ENCODE assay signal across 24 mouse cellular contexts in the genomic region with DNA sequence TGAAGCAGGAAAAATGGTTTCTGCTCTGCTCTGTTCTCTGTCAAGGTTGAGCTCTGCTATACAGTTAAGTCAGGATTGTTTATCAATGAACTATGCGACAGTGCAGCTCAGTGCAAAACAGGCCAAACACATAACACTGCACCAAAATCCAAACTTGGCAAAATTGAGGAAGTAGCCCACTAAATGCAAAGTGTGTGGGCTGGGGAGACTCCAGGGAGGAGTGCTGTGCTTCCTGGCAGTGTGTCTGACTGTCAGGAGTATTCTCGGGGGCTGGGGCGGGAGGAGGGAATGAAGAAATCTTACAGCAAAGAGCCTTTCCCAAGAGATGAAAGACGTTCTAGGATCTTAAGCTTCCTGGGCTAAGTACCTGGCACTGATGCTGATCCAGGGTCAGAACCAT.
"Had no signal": no experiment of that assay in that cellular context is flagged by ENCODE, and none has a peak within 500 bp of the region (broad histone marks: within the 10 kb centered on the region; RNA-seq: fewer than 3 reads in every experiment).

No protein-coding gene starts in this region.

- DNase-seq: kidney, adult 11 months; kidney, adult 8-10 months; kidney, postnatal 10 days; kidney, postnatal 36 days; left cerebral cortex, postnatal 4 days; liver, postnatal 0 days; lung, embryonic 14.5 days; lung, postnatal 10 days; lung, postnatal 4 days; right cerebral cortex, adult 18-20 months; right cerebral cortex, postnatal 14 days; right cerebral cortex, postnatal 4 days; thymus, adult 2 months; thymus, postnatal 14 days; thymus, postnatal 4 days had no signal

- H3K36me3 ChIP-seq: kidney, embryonic 15.5 days; limb, embryonic 12.5 days; limb, embryonic 15.5 days; midbrain, embryonic 12.5 days; midbrain, embryonic 15.5 days; neural tube, embryonic 12.5 days; neural tube, embryonic 15.5 days had no signal

- H3K27ac ChIP-seq: kidney, embryonic 15.5 days; limb, embryonic 12.5 days; limb, embryonic 15.5 days; liver, embryonic 14.5 days; midbrain, embryonic 12.5 days; midbrain, embryonic 15.5 days; neural tube, embryonic 12.5 days; neural tube, embryonic 15.5 days had no signal

- H3K9me3 ChIP-seq: kidney, embryonic 15.5 days; limb, embryonic 12.5 days; limb, embryonic 15.5 days; midbrain, embryonic 12.5 days; midbrain, embryonic 15.5 days; neural tube, embryonic 12.5 days; neural tube, embryonic 15.5 days had no signal

- H3K4me2 ChIP-seq: kidney, embryonic 15.5 days; limb, embryonic 12.5 days; limb, embryonic 15.5 days; liver, embryonic 11.5 days; lung, embryonic 14.5 days; midbrain, embryonic 12.5 days; midbrain, embryonic 15.5 days; neural tube, embryonic 12.5 days; neural tube, embryonic 15.5 days had no signal

- H3K9ac ChIP-seq: kidney, embryonic 15.5 days; limb, embryonic 12.5 days; limb, embryonic 15.5 days; liver, embryonic 14.5 days; liver, postnatal 0 days; lung, embryonic 14.5 days; midbrain, embryonic 12.5 days; midbrain, embryonic 15.5 days; neural tube, embryonic 12.5 days; neural tube, embryonic 15.5 days had no signal

- ATAC-seq: liver, postnatal 0 days; midbrain, embryonic 15.5 days had no signal

- H3K4me1 ChIP-seq: kidney, embryonic 15.5 days; limb, embryonic 12.5 days; midbrain, embryonic 12.5 days; midbrain, embryonic 15.5 days; neural tube, embryonic 12.5 days; neural tube, embryonic 15.5 days had no signal

- H3K27me3 ChIP-seq: kidney, embryonic 15.5 days; limb, embryonic 12.5 days; limb, embryonic 15.5 days; midbrain, embryonic 12.5 days; midbrain, embryonic 15.5 days; neural tube, embryonic 12.5 days; neural tube, embryonic 15.5 days had no signal

- H3K4me3 ChIP-seq: kidney, embryonic 15.5 days; limb, embryonic 12.5 days; limb, embryonic 15.5 days; midbrain, embryonic 12.5 days; midbrain, embryonic 15.5 days; neural tube, embryonic 12.5 days; neural tube, embryonic 15.5 days had no signal
